Mouse (Mus musculus) small intestine, adult 2 months (tissue): ENCODE measurements around the gene Tmem51. TPM values are rescaled to one million over a fixed set of nuclear protein-coding genes. Genes with fewer than 3 reads are reported as not detected.
A peak's percentile ranks its signal among the peaks of the same experiment; 100 is the strongest.

Experiments
- H3K27ac ChIP-seq: fragments of 200-500 bp; 2 replicates; pipeline ENCODE4 v1.5.1; 2012; ENCODE audit warnings: low read depth, low read length, control low read depth, inconsistent platforms; ENCODE audit not compliant: insufficient read depth
- H3K27me3 ChIP-seq: fragments of 200-500 bp; 2 replicates; pipeline ENCODE4 v1.6.1; 2012; ENCODE audit warnings: mild to moderate bottlenecking, moderate library complexity, low read length, inconsistent platforms; ENCODE audit not compliant: control insufficient read depth, insufficient read depth
- H3K36me3 ChIP-seq: fragments of 200-500 bp; 2 replicates; pipeline ENCODE4 v1.6.1; 2012; ENCODE audit warnings: mild to moderate bottlenecking, low read length, control low read depth, inconsistent platforms; ENCODE audit not compliant: control insufficient read depth, insufficient read depth
- H3K4me1 ChIP-seq: fragments of 200-500 bp; 2 replicates; pipeline ENCODE4 v1.6.1; 2012; ENCODE audit warnings: low read length, inconsistent platforms, mixed read lengths; ENCODE audit not compliant: control insufficient read depth, insufficient read depth, insufficient read length
- H3K4me3 ChIP-seq: fragments of 200-500 bp; 2 replicates; pipeline ENCODE4 v1.5.1; 2012; ENCODE audit warnings: low read depth, mild to moderate bottlenecking, control low read depth, inconsistent platforms, low read length, moderate library complexity
- CTCF ChIP-seq: fragments of 200-500 bp; IDR thresholded peaks from 2 replicates; pipeline ENCODE4 v1.5.1; 2012; ENCODE audit warnings: low read depth, mild to moderate bottlenecking, control low read depth, inconsistent platforms, low read length, moderate library complexity, mixed read lengths; ENCODE audit not compliant: insufficient replicate concordance, insufficient read length; ENCODE audit errors: extremely low read depth
- POLR2A ChIP-seq: fragments of 200-500 bp; IDR thresholded peaks from 2 replicates; pipeline ENCODE4 v1.6.1; 2012; ENCODE audit warnings: low read depth, mild to moderate bottlenecking, control low read depth, inconsistent platforms, low read length, moderate library complexity
- WGBS: fragments of 180-500 bp; shearing (Covaris S2); methylation state at CpG from one replicate; pipeline ENCODE4 v1.1.7; 2018; 5-methylcytosine and 5-hydroxymethylcytosine counted together
- polyA plus RNA-seq: library from polyadenylated mRNA; depleted of rRNA; stranded (reverse); fragments of >200 nt; gene quantifications from 2 replicates; pipeline ENCODE4 v1.2.3, GENCODE M21; 2012

Gene Tmem51
- polyA plus RNA-seq, 1 experiment: 30.5 TPM

DNA sequence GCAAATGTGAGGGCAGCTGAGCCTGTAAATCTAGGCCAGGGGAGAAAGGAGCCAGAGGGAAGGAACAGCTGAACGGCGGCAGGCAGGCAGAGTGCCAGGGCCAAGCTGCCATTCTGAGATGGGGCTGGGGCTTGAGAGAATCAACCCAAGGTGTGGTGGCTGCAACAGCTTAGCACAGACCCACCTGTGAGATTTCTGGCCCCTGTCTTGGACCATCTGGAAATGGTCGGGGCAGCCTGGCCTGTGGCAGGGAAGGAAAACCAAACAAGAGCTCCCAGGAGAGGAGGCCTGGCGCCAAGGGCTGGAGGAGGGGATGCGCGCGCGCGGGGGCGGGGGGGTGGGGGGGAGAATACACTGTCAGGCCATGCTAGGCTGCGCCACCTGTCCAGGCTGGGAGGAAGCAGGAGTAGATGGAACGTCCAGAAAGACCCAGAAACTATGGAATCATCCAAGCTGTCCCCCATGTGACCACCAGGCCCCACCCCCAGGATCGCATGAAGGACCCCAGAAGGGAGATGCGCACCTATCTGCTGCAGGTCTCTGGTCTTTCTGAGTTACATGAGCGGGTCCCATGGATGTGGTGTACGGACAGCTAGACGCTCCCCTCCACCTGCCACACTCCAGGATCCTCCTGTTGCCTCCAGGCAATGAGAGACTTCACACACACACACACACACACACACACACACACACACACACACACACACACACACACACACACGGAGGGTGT lies 3.0 kb downstream of the Tmem51 start:
- no peaks in the 10 kb centered on the region for H3K36me3 ChIP-seq
- no peak for TF ChIP-seq CTCF
- no peak for TF ChIP-seq POLR2A
- WGBS: 42% methylated on average over 18 of the region's 18 CpGs
- H3K27me3 ChIP-seq: no peaks in the 10 kb centered on the region
- H3K4me3 ChIP-seq: peak overlapping the region; percentile 31
- H3K4me1 ChIP-seq: peaks cover 37% of the 10 kb centered on the region
- H3K27ac ChIP-seq: peak overlapping the region; percentile 56

DNA sequence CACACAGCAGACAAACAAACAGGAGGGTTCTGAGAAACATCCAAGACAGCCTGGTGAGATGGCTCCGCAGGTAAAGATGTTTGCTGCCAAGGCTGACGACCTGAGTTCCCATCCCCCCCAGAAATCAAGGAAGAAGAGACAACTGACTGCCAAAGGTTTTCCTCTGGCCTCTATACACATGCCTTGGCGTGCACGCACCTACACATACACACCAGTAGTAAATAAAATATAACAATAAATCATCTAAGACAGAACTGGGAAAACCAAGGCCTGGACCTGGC lies 3.7 kb downstream of the Tmem51 start:
- Histone ChIP-seq H3K27ac (no peak overlapping the region), H3K4me1 (peaks cover 35% of the 10 kb centered on the region)
- WGBS: 50% methylated on average over 4 of the region's 4 CpGs

DNA sequence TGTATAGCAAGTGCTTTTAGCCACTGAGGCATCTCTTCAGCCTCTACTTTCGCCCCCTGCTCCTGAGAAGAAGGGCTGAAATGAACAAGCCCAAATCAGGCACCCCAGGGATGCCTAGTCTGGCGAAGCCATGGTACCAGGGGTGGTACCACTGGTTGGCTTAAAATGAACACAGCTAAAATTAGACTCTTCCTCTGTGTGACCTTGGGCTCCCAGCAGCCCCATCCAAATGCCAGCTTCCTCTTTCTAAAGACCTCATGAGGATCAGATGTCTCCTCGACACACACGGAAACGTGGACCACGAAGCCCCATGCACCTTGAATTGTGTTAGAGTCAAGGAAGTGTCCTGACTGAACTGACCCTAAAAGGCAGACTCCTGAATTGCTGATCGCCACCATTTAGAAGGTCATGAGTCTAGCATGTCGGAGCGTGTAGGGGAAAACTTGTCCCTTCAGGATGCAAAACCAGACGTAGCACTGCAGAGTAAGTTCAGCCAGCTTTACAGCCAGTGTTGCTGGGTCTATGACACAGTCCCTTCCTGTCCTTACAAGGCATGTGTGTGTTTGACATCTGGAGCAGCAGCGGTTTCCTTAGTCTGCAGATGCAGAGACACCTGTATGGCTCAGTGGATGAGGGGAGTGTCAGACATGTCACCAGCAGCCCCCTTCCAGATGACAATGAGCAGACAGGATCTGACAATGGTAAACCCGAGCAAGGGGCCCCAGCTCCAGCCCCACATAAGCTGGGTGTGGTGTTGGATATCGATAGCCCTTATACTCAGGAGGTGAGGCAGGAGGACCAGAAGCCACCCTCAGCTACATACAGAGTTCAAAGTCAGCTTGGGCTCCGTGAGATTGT lies 4.2 kb downstream of the Tmem51 start:
- Histone ChIP-seq H3K27ac (no peak overlapping the region), H3K4me3 (no peak overlapping the region), H3K36me3 (no peaks in the 10 kb centered on the region), H3K4me1 (peaks cover 37% of the 10 kb centered on the region), H3K27me3 (no peaks in the 10 kb centered on the region)
- 77% methylated on average over 14 of the region's 14 CpGs for WGBS
- TF ChIP-seq CTCF: no peak
- TF ChIP-seq POLR2A: no peak

More for the DNA sequence above, 3.7 kb downstream of the Tmem51 start:
- TF ChIP-seq POLR2A (no peak), CTCF (no peak)
- no peak overlapping the region for H3K4me3 ChIP-seq
- H3K27me3 ChIP-seq: no peaks in the 10 kb centered on the region
- H3K36me3 ChIP-seq: no peaks in the 10 kb centered on the region

DNA sequence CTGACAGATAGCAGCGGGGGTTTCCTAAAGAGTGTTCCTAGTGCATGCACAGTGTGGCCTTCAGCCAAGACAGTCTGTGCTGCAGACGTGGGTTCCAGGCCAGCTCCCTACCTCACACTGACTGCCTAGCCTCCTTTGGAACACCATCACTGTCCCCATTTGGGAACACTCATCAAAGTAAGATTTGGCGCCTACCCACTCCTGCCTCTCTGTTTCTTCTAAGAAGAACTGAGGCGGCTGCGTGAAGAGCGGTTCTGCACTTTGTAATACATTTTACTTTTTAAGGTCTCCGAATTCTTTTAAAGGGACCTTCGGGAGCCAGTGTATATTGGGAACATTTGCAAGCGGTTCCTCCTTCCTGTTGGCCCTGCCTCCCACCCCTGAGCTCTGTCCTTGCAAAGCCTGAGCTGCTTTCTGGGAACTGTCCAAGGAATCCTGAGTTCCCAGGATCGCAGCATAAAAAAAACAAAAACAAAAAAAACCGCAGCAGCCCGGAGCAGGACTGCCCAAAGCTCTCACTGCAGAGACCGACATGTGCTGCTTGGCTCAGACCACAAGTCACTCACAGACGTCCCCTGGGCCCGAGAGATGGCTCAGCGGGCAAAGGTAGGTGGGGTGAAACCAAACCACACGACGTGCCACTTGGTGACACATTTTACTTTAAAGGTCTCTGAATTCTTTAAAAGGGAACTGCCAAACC lies 6.4 kb downstream of the Tmem51 start:
- no peak for TF ChIP-seq POLR2A
- Histone ChIP-seq H3K36me3 (no peaks in the 10 kb centered on the region), H3K4me1 (peaks cover 39% of the 10 kb centered on the region), H3K27ac (peak overlapping the region; percentile 81), H3K4me3 (no peak overlapping the region; the same call in 1 of the 2 replicates), H3K27me3 (no peaks in the 10 kb centered on the region)
- 56% methylated on average over 18 of the region's 18 CpGs for WGBS

DNA sequence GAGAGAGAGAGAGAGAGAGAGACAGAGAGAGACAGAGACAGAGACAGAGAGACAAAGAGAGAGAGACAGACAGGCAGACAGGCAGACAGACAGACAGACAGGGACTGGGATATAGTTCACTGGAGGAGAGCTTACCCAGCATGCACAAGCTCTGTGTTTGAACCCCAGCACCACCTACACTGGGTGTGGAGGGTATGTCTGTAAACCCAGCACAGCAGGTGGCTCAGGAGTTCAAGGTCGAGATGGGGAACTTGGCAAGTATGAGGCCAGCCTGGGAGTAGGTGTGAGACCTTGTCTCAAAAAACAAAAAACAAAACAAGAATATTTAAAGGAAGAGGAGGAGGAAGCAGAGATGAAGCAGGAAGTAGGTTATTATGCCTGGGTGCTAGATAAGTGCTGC lies 7.2 kb downstream of the Tmem51 start:
- Histone ChIP-seq H3K36me3 (no peaks in the 10 kb centered on the region), H3K4me3 (no peak overlapping the region), H3K4me1 (peaks cover 33% of the 10 kb centered on the region), H3K27me3 (no peaks in the 10 kb centered on the region), H3K27ac (peak overlapping the region; percentile 81)
- 33% methylated on average over 1 of the region's 1 CpGs for WGBS
- TF ChIP-seq CTCF (no peak), POLR2A (no peak)

DNA sequence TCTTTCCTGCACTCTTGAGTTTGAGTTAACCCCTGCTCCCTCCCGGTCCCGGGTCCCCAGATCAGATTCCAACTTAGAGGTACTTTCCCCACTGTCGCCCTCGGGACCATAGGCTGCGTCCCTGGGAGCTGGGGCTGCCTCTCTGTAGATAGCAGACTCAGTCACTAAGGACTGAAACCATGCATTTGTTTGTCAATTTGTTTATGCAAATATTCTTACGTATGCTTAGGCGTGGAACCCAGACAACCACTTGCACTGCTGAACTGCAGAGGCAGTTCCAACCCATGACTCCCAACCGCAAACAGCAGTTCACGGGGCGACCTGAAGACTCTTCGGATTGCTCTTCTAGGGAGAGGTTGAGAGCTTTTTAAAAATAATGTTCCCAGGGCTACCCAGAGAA lies 8.2 kb downstream of the Tmem51 start:
- H3K4me1 ChIP-seq: peaks cover 31% of the 10 kb centered on the region
- TF ChIP-seq CTCF (no peak), POLR2A (no peak)
- H3K36me3 ChIP-seq: no peaks in the 10 kb centered on the region
- H3K27me3 ChIP-seq: no peaks in the 10 kb centered on the region
- 74% methylated on average over 11 of the region's 11 CpGs for WGBS
- no peak overlapping the region for H3K4me3 ChIP-seq
- H3K27ac ChIP-seq: no peak overlapping the region
